Mouse (Mus musculus) olfactory bulb, adult 2 months (tissue): ENCODE data around the gene Notch4. TPM values are rescaled to one million over a fixed set of nuclear protein-coding genes. Genes with fewer than 3 reads are reported as not detected.

ENCODE experiments used
- H3K27ac ChIP-seq: fragments of 200-500 bp; 2 replicates; pipeline ENCODE4 v1.5.1; 2012; ENCODE audit warnings: low read depth, low read length; ENCODE audit not compliant: insufficient read depth
- H3K4me1 ChIP-seq: fragments of 200-500 bp; 2 replicates; pipeline ENCODE4 v1.6.1; 2012; ENCODE audit warnings: low read length; ENCODE audit not compliant: control insufficient read depth, insufficient read depth
- H3K4me3 ChIP-seq: fragments of 200-500 bp; 2 replicates; pipeline ENCODE4 v1.5.1; 2012; ENCODE audit warnings: mild to moderate bottlenecking, low read depth, low read length, moderate library complexity; ENCODE audit not compliant: insufficient read depth
- CTCF ChIP-seq: fragments of 200-500 bp; IDR thresholded peaks from 2 replicates; pipeline ENCODE4 v1.5.1; 2012; ENCODE audit warnings: low read depth, mild to moderate bottlenecking, low read length, moderate library complexity; ENCODE audit not compliant: insufficient read depth
- POLR2A ChIP-seq: fragments of 200-500 bp; IDR thresholded peaks from 2 replicates; pipeline ENCODE4 v1.6.1; 2012; ENCODE audit warnings: mild to moderate bottlenecking, low read depth, low read length, moderate library complexity; ENCODE audit not compliant: insufficient read depth
- WGBS: fragments of 180-500 bp; shearing (Covaris S2); methylation state at CpG from one replicate; pipeline ENCODE4 v1.1.7; 2018; 5-methylcytosine and 5-hydroxymethylcytosine counted together
- polyA plus RNA-seq: library from polyadenylated mRNA; stranded (reverse); fragments of >200 nt; gene quantifications from 2 replicates; pipeline ENCODE4 v1.2.4, GENCODE M21; 2012; ENCODE audit warnings: low replicate concordance; ENCODE audit not compliant: missing spikeins, insufficient read depth, insufficient read length

Notch4 gene
- polyA plus RNA-seq, 1 experiment = not detected

DNA sequence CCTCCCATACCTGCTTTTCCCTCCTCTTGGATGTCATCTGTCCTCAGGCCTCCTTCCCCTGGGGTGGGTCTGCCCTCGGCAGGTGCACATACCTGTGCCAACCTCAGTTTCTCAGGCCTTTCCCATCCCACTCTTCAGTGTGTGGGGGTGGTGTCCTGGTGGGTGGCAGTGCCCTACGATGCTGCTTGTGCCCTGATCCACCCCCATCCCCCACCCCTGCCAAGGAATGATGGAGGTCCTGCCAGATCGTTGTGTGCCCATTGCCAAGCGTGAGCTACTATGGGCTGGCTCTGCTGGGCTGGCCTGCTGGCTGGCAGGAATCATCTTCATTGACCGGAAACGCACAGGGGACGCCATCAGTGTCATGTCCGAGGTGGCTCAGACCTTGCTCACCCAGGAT, 47.0 kb downstream of the Notch4 start:
- 79% methylated on average over 8 of the region's 8 CpGs for WGBS
- no peak overlapping the region for H3K27ac ChIP-seq

DNA sequence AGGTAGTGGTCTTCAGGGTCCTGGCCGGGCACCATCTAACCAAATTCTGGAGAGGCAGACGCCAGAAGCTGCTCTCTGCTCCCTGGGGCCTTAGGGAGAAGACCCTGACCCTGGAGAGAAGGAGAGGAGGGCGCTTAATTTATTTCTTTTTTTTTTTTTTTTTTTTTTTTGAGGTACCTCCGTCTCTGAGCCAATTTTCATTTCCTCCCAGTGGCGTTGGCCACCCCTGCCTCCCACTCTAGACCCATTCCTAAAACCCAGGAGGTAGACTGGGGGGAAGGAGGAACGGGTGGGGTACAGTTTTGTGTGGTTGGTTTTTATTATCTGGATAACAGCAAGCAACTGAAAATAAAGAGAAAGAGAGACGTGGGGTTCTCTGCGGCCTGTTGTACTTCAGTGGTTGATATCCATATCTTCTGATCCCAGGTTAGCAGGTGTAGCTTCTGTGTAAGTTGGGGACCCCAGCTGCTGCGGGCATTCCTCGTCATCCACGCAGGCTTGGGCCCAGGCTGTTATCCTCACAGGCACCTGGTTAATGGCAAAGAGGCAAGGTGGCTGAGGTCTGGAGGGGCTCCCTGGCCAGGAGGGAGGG, 49.1 kb downstream of the Notch4 start:
- Histone ChIP-seq H3K4me1 (peaks cover 25% of the 10 kb centered on the region), H3K4me3 (no peak overlapping the region), H3K27ac (no peak overlapping the region)
- TF ChIP-seq CTCF (no peak), POLR2A (no peak)
- 76% methylated on average over 11 of the region's 11 CpGs for WGBS

More for the DNA sequence above, 47.0 kb downstream of the Notch4 start:
- Histone ChIP-seq H3K4me3 (no peak overlapping the region), H3K4me1 (peaks cover 33% of the 10 kb centered on the region)
- TF ChIP-seq CTCF (no peak), POLR2A (no peak)

DNA sequence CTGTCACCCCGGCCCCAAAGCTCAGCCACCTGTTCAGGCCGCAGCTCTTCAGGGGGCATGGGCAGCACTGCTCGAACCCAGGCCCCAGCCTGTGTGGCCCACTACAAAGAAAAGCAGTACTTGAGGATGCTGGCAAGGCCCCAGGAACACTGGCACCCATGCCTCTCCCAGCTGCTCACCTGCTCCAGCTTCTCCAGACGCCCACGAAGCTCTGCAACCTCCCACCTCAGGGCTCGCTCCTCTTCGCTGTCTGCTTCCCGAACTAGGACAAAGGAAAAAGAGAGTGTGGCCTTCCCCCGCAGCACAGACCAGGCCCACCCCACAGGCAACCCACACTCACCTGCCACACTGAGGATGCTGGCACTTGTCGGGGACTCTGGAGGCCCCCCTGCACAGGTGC, 49.8 kb downstream of the Notch4 start:
- WGBS = 58% methylated on average over 10 of the region's 10 CpGs
- TF ChIP-seq POLR2A = no peak
- no peak for TF ChIP-seq CTCF
- peaks cover 18% of the 10 kb centered on the region for H3K4me1 ChIP-seq
- H3K27ac ChIP-seq = no peak overlapping the region
- H3K4me3 ChIP-seq = no peak overlapping the region

DNA sequence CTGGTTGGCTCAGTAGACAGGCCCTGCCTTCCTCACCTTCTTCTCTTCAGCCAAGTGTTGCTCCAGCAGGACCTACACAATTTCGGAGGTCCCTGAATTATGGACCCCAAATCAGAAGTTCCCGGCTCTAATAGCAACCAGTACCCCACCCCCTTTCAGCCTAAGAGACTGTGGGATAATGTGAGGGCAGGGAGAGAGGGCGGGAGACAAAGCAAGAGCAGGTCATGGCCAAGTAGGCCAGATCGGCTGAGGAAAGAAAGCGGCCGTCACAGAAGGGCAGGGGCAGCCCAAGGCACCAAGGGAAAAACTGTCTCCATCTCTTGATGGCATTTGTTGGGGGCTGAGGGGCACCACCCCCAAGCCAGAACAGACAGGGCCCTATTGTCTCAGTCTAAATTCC, 51.8 kb downstream of the Notch4 start, which contains the start of gene Egfl8:
TSS of gene Egfl8 (minus strand) at position 101 of the 400 bp plus-strand sequence.
- Histone ChIP-seq H3K4me1 (peaks cover 17% of the 10 kb centered on the region), H3K27ac (peak within 1 kb of the TSS; percentile 26; the same call in 1 of the 2 replicates), H3K4me3 (no peak within 1 kb of the TSS)
- TF ChIP-seq POLR2A (no peak), CTCF (no peak)
- WGBS = 56% methylated on average over 6 of the region's 6 CpGs

DNA sequence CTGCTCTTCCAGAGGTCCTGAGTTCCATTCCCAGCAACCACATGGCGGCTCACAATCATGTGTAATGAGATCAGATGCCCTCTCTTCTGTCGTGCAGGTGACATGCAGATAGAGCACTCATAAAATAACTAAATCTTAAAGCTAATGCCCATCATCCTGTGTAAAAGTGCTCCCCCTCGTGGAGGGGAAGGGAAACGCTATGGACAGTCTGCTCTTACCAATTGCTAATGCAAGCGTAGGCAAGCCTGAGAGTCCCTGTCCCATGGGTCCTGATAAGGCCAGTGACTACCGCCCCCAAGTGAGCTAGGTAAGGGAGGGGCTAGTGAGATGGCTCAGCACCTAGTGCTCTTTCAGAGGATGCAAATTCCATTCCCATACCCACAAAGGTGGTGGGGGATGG, 54.9 kb downstream of the Notch4 start:
- no peak for TF ChIP-seq CTCF
- TF ChIP-seq POLR2A = no peak
- Histone ChIP-seq H3K4me1 (peaks cover 14% of the 10 kb centered on the region), H3K4me3 (no peak overlapping the region), H3K27ac (no peak overlapping the region)
- 21% methylated on average over 6 of the region's 6 CpGs for WGBS

DNA sequence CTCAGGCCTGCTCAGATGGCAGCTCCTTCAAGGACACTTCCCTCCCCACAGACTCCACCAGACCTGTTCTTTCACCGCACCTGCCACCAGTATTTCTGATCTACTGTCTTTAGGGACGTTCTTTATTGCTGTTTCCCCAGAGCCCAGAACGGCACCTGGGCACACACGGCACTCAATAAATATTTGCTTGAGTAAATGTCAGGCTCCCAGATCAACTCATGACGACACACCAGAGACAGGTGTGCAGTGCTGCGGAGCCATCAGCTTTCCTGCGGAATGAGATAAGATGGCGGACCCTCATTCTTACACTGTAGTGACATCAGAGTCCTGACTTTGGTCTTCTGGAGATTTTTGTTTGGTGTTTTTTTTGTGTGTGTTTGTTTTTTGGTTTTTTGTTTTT, 56.9 kb downstream of the Notch4 start:
- H3K27ac ChIP-seq = no peak overlapping the region
- no peak overlapping the region for H3K4me3 ChIP-seq
- peaks cover 8% of the 10 kb centered on the region; the same call in 1 of the 2 replicates for H3K4me1 ChIP-seq
- WGBS = 93% methylated on average over 8 of the region's 8 CpGs
- TF ChIP-seq POLR2A (no peak), CTCF (no peak)

DNA sequence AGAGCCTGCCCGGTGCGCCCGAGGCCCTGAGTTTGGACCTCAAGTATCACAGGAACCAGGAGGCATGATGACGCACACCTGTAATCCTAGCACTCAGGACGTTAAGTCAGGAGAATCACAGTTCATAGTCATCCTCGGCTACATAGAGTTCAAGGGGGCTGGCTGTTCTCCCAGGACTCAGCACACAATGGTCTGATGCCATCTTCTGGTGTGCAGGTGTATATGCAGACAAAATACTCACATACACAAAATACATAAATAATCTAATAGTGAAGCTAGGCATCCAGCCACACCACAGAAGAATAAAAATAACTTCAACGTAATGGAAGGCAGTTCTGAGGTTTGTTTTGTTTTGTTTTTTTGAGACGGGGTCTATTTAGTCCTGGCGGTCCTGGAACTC, 59.1 kb downstream of the Notch4 start:
- Histone ChIP-seq H3K4me1 (peaks cover 17% of the 10 kb centered on the region), H3K4me3 (no peak overlapping the region), H3K27ac (no peak overlapping the region)
- 77% methylated on average over 9 of the region's 9 CpGs for WGBS
- no peak for TF ChIP-seq CTCF
- TF ChIP-seq POLR2A = no peak

DNA sequence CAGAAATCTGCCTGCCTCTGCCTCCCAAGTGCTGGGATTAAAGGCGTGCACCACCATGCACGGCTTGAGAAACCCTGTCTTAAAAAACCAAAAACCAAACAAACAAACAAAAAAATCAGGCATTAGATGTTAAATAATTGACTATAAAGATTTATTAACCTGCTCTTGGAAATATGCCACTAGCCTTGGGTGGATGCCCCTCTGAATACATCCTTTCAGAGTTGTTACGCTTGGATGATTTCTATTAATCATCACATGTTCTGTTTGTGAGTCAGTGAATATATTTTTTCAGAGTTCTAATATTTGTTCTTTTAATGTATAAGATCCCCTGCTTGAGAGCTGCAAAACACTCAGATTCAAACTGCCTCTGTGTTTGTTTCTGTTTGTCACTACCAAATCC, 60.9 kb downstream of the Notch4 start:
- H3K27ac ChIP-seq = no peak overlapping the region
- H3K4me1 ChIP-seq = peaks cover 20% of the 10 kb centered on the region
- TF ChIP-seq CTCF = no peak
- WGBS = 95% methylated on average over 3 of the region's 3 CpGs
- no peak overlapping the region for H3K4me3 ChIP-seq

DNA sequence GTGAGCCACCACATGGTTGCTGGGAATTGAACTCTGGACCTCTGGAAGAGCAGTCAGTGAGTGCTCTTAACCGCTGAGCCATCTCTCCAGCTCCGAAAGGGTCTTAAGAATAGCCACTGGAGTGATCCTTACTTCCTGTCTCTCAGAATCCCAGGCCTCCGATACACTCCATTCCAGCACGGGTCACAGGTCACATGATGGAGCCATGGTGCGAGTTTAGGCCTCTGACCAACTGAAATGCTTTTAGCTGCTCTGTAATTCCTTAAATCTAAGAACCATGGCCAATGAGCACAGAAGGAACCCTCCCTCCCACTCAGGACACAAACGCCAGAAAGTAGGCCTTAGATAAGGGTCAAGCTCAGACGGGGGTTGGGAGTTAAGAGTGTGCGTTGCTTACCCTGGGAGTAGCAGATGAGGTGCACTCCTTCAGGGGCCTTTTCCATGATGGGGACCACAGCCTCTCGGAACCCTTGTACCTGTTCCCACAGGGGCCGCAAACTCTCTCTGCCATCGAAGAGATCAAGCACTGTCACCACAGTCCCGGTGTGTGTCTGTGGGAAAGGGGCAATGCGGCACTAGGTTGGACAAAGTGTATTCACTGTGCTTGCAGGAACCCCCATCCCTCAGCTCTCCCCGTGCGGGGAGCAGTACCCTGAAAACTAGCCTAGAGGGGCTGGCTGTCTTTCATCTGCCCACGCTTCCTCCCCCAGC, 62.1 kb downstream of the Notch4 start:
- Histone ChIP-seq H3K4me1 (peaks cover 24% of the 10 kb centered on the region), H3K4me3 (peak overlapping the region; percentile 89), H3K27ac (peak overlapping the region; percentile 89; the same call in 1 of the 2 replicates)
- TF ChIP-seq CTCF (no peak), POLR2A (no peak)
- WGBS = 43% methylated on average over 16 of the region's 16 CpGs

DNA sequence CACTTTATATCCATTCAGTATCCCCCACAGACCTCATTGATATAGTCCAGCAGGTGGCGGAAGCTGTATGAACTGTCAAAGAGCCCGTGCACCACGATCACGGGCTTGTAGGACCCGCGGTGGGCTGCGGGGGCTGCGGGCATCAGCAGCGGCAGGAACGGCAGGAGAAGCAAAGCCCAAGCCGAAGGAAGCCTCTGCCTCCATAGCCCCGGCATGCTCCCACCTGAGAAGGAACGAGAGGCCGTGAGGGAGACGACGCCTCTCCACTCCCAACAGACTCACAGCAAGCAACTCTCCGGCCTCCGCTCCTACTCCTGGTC, 62.7 kb downstream of the Notch4 start:
- peaks cover 29% of the 10 kb centered on the region for H3K4me1 ChIP-seq
- 0% methylated on average over 18 of the region's 18 CpGs for WGBS
- TF ChIP-seq CTCF (0 out of 2 replicates have a peak, but pooled peaks have one; percentile 3), POLR2A (no peak)

More for the DNA sequence above, 62.7 kb downstream of the Notch4 start:
- peak overlapping the region; percentile 89 for H3K27ac ChIP-seq
- peak overlapping the region; percentile 89 for H3K4me3 ChIP-seq
